Mouse (Mus musculus): ENCODE data around the gene Olfr618. TPM values are rescaled to one million over a fixed set of nuclear protein-coding genes. Genes with fewer than 3 reads are reported as not detected.
"Not testable (repeated sequence)": the region's sequence is repeated elsewhere in the genome, so short reads cannot be mapped to it uniquely, and the experiment has no call there.

The Olfr618 gene
- not detected in 2 replicates for polyA plus RNA-seq (2015; fragmentation: Nextera tagmentation; extraction: Ambion mirVana)

DNA sequence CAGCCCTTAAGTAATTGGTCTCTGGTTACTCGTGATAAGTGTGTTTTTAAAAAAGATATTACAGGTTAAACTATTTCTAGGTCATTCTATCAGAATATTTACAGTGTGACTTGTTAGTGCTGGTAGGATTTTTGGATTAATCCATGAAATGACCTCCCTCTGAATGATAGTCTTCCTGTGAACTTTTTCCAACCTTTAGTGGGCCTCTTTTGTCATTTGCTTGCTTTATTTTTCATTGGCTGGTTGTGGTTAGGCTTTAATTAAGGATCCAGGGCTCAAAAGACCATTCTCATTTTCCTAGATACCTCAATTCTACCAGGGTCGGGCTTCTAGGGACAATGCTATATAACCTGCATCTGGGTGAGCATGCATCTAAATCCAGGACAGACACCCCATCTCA lies at the start of gene Olfr618:
TSS of gene Olfr618 (plus strand) at position 301 of the 400 bp plus-strand sequence.
- H3K9me3 ChIP-seq (ENCODE audit: control insufficient read depth, low read length) = no peaks in the 10 kb centered on the region
- WGBS = 46% methylated on average over 2 of the region's 2 CpGs
- ATAC-seq (ENCODE audit: low read depth) = no peak
- no peak within 1 kb of the TSS for H3K4me2 ChIP-seq (ENCODE audit: low read depth, low read length)
- no peak within 1 kb of the TSS for H3K4me3 ChIP-seq (ENCODE audit: low read length)
- H3K27me3 ChIP-seq (ENCODE audit: control insufficient read depth, insufficient read depth, low read depth, low read length) = no peaks in the 10 kb centered on the region
- H3K36me3 ChIP-seq (ENCODE audit: control insufficient read depth, insufficient read depth, low read length) = no peaks in the 10 kb centered on the region
- H3K27ac ChIP-seq (ENCODE audit: low read length) = no peak within 1 kb of the TSS
- no peak within 1 kb of the TSS for H3K9ac ChIP-seq (ENCODE audit: low read length)
- no peaks in the 10 kb centered on the region for H3K4me1 ChIP-seq (replicated peaks; ENCODE audit: control insufficient read depth, insufficient read depth, low read length)

DNA sequence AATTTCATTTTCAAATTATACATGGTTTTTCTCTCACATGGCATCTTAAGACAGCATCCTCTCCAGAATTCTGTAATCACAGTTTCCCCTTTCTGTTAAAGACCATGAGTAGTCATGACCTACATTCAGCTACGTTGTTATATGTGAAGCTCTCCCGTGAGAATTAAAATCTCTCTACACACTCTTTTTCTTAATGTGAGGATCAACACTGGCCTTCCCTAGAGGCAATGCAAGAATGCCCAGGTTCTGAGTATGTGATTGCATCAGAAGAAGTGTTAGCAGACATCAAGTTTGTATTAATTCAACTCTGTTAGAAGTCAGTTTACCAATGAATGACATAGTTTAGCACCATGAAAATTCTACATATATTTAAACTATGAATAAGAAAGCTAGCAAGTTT lies 47.3 kb upstream of the Olfr618 start, which contains the start of gene Olfr612:
TSS of gene Olfr612 (minus strand) at position 101 of the 400 bp plus-strand sequence.
- 88% methylated on average over 2 of the region's 2 CpGs for WGBS
- not testable (repeated sequence) for ATAC-seq (ENCODE audit: low read depth); H3K4me1 ChIP-seq (replicated peaks; ENCODE audit: control insufficient read depth, insufficient read depth, low read length); H3K4me2 ChIP-seq (ENCODE audit: low read depth, low read length); H3K27ac ChIP-seq (ENCODE audit: low read length); H3K9ac ChIP-seq (ENCODE audit: low read length); H3K27me3 ChIP-seq (ENCODE audit: control insufficient read depth, insufficient read depth, low read depth, low read length); H3K9me3 ChIP-seq (ENCODE audit: control insufficient read depth, low read length); H3K4me3 ChIP-seq (ENCODE audit: low read length); H3K36me3 ChIP-seq (ENCODE audit: control insufficient read depth, insufficient read depth, low read length)

DNA sequence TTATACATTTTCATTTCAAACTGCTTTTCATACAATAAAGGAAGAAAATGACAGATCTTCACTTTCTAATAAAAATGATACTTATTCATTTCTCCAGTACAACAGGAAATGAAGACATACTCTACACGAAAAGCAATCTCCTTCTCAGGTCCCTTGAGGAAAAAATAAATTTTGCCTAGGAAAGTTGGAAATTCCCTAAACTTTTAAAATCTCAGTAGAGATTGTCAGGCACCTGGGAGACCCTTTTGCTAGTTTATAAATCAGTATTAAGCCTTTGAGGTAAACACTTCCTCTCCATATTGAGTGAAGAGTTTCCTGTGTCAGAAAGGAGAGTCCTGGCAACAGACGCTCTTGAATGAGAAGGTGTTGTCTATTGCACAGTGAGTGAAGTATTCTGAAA lies 42.1 kb upstream of the Olfr618 start, which contains the start of gene Olfr613:
TSS of gene Olfr613 (plus strand) at position 301 of the 400 bp plus-strand sequence.
- WGBS = 57% methylated on average over 2 of the region's 2 CpGs
- Histone ChIP-seq H3K9me3 (ENCODE audit: control insufficient read depth, low read length) (no peaks in the 10 kb centered on the region), H3K4me1 (replicated peaks; ENCODE audit: control insufficient read depth, insufficient read depth, low read length) (no peaks in the 10 kb centered on the region), H3K27ac (ENCODE audit: low read length) (no peak within 1 kb of the TSS), H3K27me3 (ENCODE audit: control insufficient read depth, insufficient read depth, low read depth, low read length) (no peaks in the 10 kb centered on the region), H3K9ac (ENCODE audit: low read length) (no peak within 1 kb of the TSS), H3K4me2 (ENCODE audit: low read depth, low read length) (no peak within 1 kb of the TSS), H3K36me3 (ENCODE audit: control insufficient read depth, insufficient read depth, low read length) (no peaks in the 10 kb centered on the region), H3K4me3 (ENCODE audit: low read length) (no peak within 1 kb of the TSS)
- ATAC-seq (ENCODE audit: low read depth) = no peak

DNA sequence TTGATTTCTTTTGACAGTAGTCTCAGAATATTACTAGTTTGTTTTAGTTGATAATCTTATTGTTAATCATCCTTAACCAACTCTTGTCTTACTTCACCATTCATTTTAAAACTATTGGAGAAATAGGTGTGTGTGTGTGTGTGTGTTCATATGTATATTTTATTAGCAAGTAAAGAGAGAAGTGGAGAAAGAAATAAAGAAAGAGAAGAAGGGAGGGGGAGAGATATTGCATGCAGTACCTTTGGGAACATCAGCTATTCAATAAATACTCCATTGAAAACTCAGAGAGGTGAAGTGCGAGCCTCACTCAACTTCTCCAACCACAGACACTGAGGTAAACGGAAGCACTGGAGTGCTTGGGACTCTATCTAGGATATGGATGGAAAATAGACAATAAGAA lies 34.1 kb upstream of the Olfr618 start, which contains the start of gene Olfr615:
TSS of gene Olfr615 (plus strand) at position 301 of the 400 bp plus-strand sequence.
- Histone ChIP-seq H3K9me3 (ENCODE audit: control insufficient read depth, low read length) (no peaks in the 10 kb centered on the region), H3K36me3 (ENCODE audit: control insufficient read depth, insufficient read depth, low read length) (no peaks in the 10 kb centered on the region), H3K4me3 (ENCODE audit: low read length) (no peak within 1 kb of the TSS), H3K4me1 (replicated peaks; ENCODE audit: control insufficient read depth, insufficient read depth, low read length) (no peaks in the 10 kb centered on the region), H3K27ac (ENCODE audit: low read length) (no peak within 1 kb of the TSS), H3K27me3 (ENCODE audit: control insufficient read depth, insufficient read depth, low read depth, low read length) (no peaks in the 10 kb centered on the region), H3K4me2 (ENCODE audit: low read depth, low read length) (no peak within 1 kb of the TSS), H3K9ac (ENCODE audit: low read length) (no peak within 1 kb of the TSS)
- no peak for ATAC-seq (ENCODE audit: low read depth)
- WGBS = 72% methylated on average over 2 of the region's 2 CpGs

DNA sequence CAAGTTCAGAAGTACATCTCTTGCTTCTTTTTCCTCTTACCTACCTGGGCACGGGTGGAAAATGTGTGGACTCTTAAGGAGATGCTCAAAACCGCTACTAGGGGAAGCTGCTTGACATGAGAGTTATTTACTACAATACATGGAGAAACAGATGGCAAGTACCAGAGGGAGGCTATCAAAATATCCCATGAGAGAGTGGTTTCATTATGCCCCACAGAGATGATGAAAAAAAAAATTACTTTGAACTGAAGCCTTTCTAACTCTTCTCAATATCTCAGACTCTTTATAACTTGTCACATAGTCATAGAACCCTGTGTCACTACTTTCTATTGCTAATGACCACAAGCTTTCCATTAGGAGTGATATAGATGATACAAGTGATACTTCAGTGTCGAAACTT lies 20.9 kb upstream of the Olfr618 start, which contains the start of gene Olfr616:
TSS of gene Olfr616 (minus strand) at position 101 of the 400 bp plus-strand sequence.
- Histone ChIP-seq H3K27ac (ENCODE audit: low read length) (no peak within 1 kb of the TSS), H3K4me3 (ENCODE audit: low read length) (no peak within 1 kb of the TSS), H3K9ac (ENCODE audit: low read length) (no peak within 1 kb of the TSS), H3K36me3 (ENCODE audit: control insufficient read depth, insufficient read depth, low read length) (no peaks in the 10 kb centered on the region), H3K4me2 (ENCODE audit: low read depth, low read length) (no peak within 1 kb of the TSS), H3K9me3 (ENCODE audit: control insufficient read depth, low read length) (no peaks in the 10 kb centered on the region), H3K27me3 (ENCODE audit: control insufficient read depth, insufficient read depth, low read depth, low read length) (no peaks in the 10 kb centered on the region), H3K4me1 (replicated peaks; ENCODE audit: control insufficient read depth, insufficient read depth, low read length) (no peaks in the 10 kb centered on the region)
- 72% methylated on average over 3 of the region's 3 CpGs for WGBS
- ATAC-seq (ENCODE audit: low read depth) = no peak

DNA sequence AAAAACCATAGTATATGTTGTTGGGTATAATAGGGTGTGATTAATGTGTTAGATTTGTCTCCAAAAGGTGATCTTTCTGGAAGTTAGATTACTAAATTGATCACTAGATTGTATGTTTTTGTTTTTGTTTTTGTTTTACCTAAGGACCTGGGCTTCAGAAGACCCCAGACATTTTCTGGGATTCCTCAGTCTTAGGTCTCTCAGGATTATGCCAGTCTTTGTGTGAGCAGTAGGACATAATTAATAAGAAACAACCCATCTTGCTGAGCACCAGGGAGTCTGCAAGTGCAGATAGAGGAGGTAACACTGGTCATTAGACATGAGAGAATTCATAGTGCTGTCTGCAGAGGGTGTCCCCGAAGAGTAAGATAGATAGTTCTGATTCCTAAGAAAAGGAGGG lies 17.1 kb upstream of the Olfr618 start, which contains the start of gene Olfr617:
TSS of gene Olfr617 (plus strand) at position 301 of the 400 bp plus-strand sequence.
- Histone ChIP-seq H3K9me3 (ENCODE audit: control insufficient read depth, low read length) (no peaks in the 10 kb centered on the region), H3K4me2 (ENCODE audit: low read depth, low read length) (no peak within 1 kb of the TSS), H3K27me3 (ENCODE audit: control insufficient read depth, insufficient read depth, low read depth, low read length) (no peaks in the 10 kb centered on the region), H3K4me1 (replicated peaks; ENCODE audit: control insufficient read depth, insufficient read depth, low read length) (no peaks in the 10 kb centered on the region), H3K27ac (ENCODE audit: low read length) (no peak within 1 kb of the TSS), H3K9ac (ENCODE audit: low read length) (no peak within 1 kb of the TSS), H3K36me3 (ENCODE audit: control insufficient read depth, insufficient read depth, low read length) (no peaks in the 10 kb centered on the region), H3K4me3 (ENCODE audit: low read length) (no peak within 1 kb of the TSS)
- no peak for ATAC-seq (ENCODE audit: low read depth)
- WGBS = 59% methylated on average over 1 of the region's 1 CpGs

DNA sequence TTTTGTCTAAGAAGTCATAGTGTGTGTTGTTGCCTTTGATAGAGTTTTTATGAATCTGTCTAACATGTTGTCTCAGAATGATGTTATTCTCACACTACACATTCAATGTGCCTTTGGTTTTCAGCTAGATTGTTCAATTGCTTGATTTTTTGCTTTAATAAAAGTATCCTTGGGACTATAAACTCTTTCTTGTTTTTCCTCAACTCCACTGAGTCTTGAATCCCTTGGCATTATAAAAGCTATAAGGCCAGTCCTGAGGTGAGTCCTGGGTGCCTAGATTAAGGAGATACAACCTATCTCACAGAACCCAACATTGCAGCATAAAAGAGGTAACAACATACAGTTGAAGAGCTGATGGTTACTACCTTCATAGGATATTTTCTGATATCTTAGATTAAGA lies 10.4 kb downstream of the Olfr618 start, which contains the start of gene Olfr619:
TSS of gene Olfr619 (plus strand) at position 301 of the 400 bp plus-strand sequence.
- Histone ChIP-seq H3K9ac (ENCODE audit: low read length) (no peak within 1 kb of the TSS), H3K9me3 (ENCODE audit: control insufficient read depth, low read length) (no peaks in the 10 kb centered on the region), H3K4me1 (replicated peaks; ENCODE audit: control insufficient read depth, insufficient read depth, low read length) (no peaks in the 10 kb centered on the region), H3K4me3 (ENCODE audit: low read length) (no peak within 1 kb of the TSS), H3K36me3 (ENCODE audit: control insufficient read depth, insufficient read depth, low read length) (no peaks in the 10 kb centered on the region), H3K4me2 (ENCODE audit: low read depth, low read length) (no peak within 1 kb of the TSS), H3K27ac (ENCODE audit: low read length) (no peak within 1 kb of the TSS), H3K27me3 (ENCODE audit: control insufficient read depth, insufficient read depth, low read depth, low read length) (no peaks in the 10 kb centered on the region)
- ATAC-seq (ENCODE audit: low read depth) = no peak

DNA sequence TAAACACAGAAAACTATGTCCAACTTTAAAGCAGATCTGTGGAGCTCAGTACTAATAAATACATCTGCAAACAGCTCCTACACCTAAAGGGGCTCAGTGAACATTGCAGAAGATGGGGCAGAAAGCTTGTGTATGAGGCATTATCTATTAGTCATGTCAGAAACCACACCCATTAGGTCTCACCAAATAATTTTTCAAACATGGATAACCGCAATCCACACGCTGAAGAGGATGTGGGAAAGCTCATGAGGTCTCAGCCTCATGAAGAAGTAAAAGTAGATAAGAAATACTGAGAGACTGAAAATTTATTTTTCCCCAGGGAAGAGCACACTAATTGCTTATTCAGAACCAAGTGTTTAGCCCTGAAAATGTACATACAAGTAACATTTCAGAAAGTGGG lies 17.5 kb downstream of the Olfr618 start:
- no peaks in the 10 kb centered on the region for H3K9me3 ChIP-seq (ENCODE audit: control insufficient read depth, low read length)
- H3K4me3 ChIP-seq (ENCODE audit: low read length) = no peak overlapping the region
- no peak overlapping the region for H3K4me2 ChIP-seq (ENCODE audit: low read depth, low read length)
- H3K9ac ChIP-seq (ENCODE audit: low read length) = no peak overlapping the region
- H3K27me3 ChIP-seq (ENCODE audit: control insufficient read depth, insufficient read depth, low read depth, low read length) = no peaks in the 10 kb centered on the region
- no peak for ATAC-seq (ENCODE audit: low read depth)
- WGBS = 74% methylated on average over 2 of the region's 2 CpGs
- no peak overlapping the region for H3K27ac ChIP-seq (ENCODE audit: low read length)
- H3K4me1 ChIP-seq (replicated peaks; ENCODE audit: control insufficient read depth, insufficient read depth, low read length) = no peaks in the 10 kb centered on the region
- H3K36me3 ChIP-seq (ENCODE audit: control insufficient read depth, insufficient read depth, low read length) = no peaks in the 10 kb centered on the region

DNA sequence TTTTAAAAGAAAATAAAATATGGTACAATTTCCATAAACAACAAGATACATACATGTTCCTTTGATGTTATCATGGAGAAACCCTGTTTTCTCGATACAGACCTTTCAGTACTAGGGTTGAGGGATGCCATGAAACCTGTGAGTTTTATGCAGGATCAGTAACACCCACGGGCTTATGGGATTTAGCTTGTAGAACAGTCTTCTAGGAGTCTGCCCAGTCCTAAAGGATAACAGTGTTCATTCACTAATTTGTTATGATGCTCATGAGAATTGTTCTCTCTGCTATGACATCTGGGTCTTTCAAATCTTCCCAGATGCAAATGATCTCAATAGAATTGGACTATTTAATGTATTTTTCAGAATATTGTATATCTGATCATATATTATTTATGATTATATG lies 22.5 kb downstream of the Olfr618 start, which contains the start of gene Olfr620:
TSS of gene Olfr620 (minus strand) at position 101 of the 400 bp plus-strand sequence.
- no peak within 1 kb of the TSS for H3K9ac ChIP-seq (ENCODE audit: low read length)
- H3K27ac ChIP-seq (ENCODE audit: low read length) = no peak within 1 kb of the TSS
- no peak within 1 kb of the TSS for H3K4me2 ChIP-seq (ENCODE audit: low read depth, low read length)
- H3K9me3 ChIP-seq (ENCODE audit: control insufficient read depth, low read length) = no peaks in the 10 kb centered on the region
- no peaks in the 10 kb centered on the region for H3K27me3 ChIP-seq (ENCODE audit: control insufficient read depth, insufficient read depth, low read depth, low read length)
- H3K4me1 ChIP-seq (replicated peaks; ENCODE audit: control insufficient read depth, insufficient read depth, low read length) = no peaks in the 10 kb centered on the region
- ATAC-seq (ENCODE audit: low read depth) = no peak
- H3K4me3 ChIP-seq (ENCODE audit: low read length) = no peak within 1 kb of the TSS
- 66% methylated on average over 2 of the region's 2 CpGs for WGBS
- H3K36me3 ChIP-seq (ENCODE audit: control insufficient read depth, insufficient read depth, low read length) = no peaks in the 10 kb centered on the region

DNA sequence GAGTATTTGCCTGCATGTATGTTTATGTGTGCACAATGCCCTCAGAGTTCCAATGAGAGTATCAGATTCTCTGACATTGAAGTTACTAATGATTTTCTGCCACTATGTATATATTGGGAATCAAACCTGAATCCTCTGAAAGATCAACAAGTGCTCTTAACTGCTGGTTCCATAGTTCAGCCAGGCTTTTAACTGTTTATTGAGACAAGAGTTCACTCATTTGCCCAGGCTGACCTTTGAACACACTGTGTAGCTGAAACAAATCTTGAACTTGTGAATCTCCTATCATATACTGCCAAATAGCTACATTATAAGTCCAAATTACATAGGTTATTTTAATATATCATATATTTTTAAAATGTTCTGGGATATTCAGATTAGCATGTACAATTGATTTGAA lies 46.9 kb downstream of the Olfr618 start:
- no peak overlapping the region for H3K4me3 ChIP-seq (ENCODE audit: low read length)
- H3K27ac ChIP-seq (ENCODE audit: low read length) = no peak overlapping the region
- no peaks in the 10 kb centered on the region for H3K36me3 ChIP-seq (ENCODE audit: control insufficient read depth, insufficient read depth, low read length)
- no peaks in the 10 kb centered on the region for H3K4me1 ChIP-seq (replicated peaks; ENCODE audit: control insufficient read depth, insufficient read depth, low read length)
- H3K4me2 ChIP-seq (ENCODE audit: low read depth, low read length) = no peak overlapping the region
- no peak overlapping the region for H3K9ac ChIP-seq (ENCODE audit: low read length)
- no peak for ATAC-seq (ENCODE audit: low read depth)
- no peaks in the 10 kb centered on the region for H3K9me3 ChIP-seq (ENCODE audit: control insufficient read depth, low read length)
- H3K27me3 ChIP-seq (ENCODE audit: control insufficient read depth, insufficient read depth, low read depth, low read length) = no peaks in the 10 kb centered on the region

Measured in lung, embryonic 16.5 days (tissue).